Mouse (Mus musculus) megakaryocyte, embryonic 14.5 days (primary cell): ENCODE measurements around the gene Ttc38.

Experiments
- FLI1 ChIP-seq: IDR thresholded peaks from 2 replicates; pipeline ENCODE4 v1.6.1; 2012; ENCODE audit warnings: low read length, inconsistent platforms, mixed read lengths
- GATA1 ChIP-seq: IDR thresholded peaks from 3 replicates; pipeline ENCODE4 v1.6.1; 2012; ENCODE audit warnings: mixed read lengths, low read length, inconsistent platforms, borderline replicate concordance

DNA sequence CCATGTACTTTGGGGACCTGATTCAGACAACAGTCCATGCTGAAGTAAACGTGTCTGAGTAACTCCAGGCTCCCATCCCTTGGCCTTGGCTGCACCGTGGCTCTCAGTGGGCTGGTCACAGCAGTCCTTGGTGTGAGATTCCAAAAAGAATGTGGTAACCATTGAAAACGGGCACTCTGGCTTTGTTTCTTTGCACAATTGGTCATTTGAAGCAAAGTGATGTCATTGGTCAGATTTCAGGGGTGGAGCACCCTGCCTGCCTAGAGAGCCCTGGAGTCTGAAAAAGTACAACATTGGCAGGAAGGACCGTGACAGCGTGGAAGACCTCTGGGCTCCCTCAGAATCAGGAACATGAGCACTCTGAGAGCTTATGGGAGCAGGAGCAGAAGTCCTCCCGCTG lies 67.3 kb downstream of the Ttc38 start:
- no peak for TF ChIP-seq GATA1
- TF ChIP-seq FLI1 = no peak
